Mouse (Mus musculus) stomach, postnatal 0 days (tissue): ENCODE measurements around the gene Edaradd.

Experiments used
- CTCF ChIP-seq: IDR thresholded peaks from 2 replicates; pipeline ENCODE4 v1.5.1; 2016; ENCODE audit warnings: antibody characterized with exemption, low read depth, mild to moderate bottlenecking, moderate library complexity
- EP300 ChIP-seq: optimal IDR thresholded peaks from 2 replicates; pipeline ENCODE3; 2016; ENCODE audit warnings: antibody characterized with exemption

DNA sequence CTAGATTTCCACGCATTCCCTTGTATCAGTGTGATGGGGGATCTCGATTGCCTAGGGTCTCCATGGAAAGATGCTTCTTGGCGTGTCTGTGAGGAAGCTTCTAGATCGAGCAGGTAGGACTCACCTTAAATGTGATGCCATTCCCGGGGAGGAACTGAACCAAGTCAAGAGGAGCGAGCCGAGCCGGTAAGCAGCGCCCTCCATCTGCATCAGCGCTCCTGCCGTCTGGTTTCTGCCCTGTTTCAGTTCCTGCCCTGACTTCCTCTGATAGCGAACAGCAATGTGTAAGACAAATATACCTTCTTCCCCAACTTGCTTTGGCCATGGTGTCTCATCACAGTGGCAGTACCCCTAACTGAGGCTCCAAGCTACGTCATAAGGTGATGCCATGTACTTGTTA is 19.9 kb upstream of the Edaradd start:
- TF ChIP-seq CTCF (no peak), EP300 (no peak)
